Mouse (Mus musculus) c-Kit-positive CD71-negative TER-119-negative erythroid progenitor cells, embryonic 14.5 days (primary cell): ENCODE results near the gene Mrtfb.
A peak's percentile ranks its signal among the peaks of the same experiment; 100 is the strongest.

Experiments used
- DNase-seq: peaks from one replicate; pipeline ENCODE4 v3.0.0-alpha.2; 2013; ENCODE audit warnings: low read depth

Mrtfb gene

DNA sequence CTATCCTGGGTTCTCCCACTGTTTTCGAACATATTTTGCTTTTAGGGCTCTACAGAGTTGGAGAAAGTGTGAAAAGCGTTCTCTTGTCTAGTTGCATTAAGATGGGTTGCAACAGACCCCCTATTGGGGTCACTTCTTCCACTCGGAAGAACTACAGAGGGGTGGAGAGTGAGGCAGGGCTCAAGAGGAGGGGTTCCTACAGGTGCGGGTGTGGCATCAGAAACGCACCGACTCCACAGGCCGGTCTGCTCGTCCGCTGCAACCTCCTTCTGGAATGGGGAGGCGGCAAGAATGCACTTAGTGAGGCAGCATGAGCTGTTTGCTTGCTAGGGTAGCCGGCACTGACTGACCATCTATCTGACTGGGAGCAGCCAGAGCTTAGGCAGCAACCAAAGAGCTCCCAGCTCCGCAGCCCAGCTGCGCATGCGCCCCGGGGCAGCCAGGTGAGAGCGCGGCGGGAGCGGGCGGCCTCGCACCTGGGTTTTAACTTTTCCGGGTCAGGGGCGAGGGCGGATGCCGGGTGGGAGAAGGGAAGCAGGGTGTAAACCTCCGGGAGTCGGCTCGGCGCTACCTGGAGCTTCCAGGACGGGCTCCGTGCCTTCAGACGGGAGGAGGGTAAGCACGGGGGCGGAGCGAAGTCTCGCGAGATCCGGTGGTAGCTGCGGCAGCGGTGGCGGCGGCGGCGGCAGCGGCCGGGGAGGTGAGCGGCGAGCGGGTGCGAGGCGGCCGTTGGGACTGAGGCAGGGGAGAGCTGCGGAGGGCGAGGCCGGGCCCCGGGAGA is at the start of gene Mrtfb:
Gene Mrtfb (plus strand): TSS at position 627 of the 781 bp plus-strand sequence.
- DNase-seq: peak; percentile 72

DNA sequence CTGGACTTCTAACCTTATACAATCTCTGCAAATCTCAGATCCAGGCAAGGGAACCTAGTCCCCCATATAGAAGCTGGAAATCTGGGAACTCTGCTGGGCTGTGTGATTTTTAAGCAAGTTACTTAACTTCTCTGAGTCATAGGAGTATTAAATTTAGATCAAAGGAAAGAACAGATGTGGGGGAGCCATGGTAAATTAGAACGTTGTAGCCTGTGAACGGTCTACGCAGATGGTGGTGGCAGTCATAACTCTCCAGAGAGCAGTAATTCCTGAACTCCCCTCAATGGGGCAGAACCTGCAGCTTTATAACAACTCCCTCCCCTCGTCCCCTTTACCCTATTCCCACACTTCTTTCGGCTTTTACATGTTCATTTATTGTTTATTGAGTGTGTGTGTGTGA is 48.6 kb upstream of the Mrtfb start:
- no peak for DNase-seq

DNA sequence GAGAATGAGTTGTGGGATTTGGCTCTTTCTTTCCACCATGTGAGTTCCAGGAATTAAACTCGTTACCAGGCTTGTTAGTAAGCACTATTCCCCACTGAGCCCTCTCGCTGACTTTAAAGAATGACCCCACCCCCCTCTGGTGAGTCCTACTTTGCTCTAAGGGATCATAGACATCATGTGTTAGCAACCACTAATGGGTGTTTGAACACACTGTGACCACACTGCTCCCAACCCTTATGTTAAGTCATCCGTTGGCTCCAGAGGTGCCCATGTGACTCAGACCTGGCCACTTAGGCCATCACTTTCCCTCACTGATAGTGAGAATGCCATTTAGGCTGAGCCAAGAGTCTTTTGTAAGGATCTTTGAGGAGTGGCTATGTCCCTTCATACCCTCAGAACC is 48.2 kb upstream of the Mrtfb start:
- no peak for DNase-seq

DNA sequence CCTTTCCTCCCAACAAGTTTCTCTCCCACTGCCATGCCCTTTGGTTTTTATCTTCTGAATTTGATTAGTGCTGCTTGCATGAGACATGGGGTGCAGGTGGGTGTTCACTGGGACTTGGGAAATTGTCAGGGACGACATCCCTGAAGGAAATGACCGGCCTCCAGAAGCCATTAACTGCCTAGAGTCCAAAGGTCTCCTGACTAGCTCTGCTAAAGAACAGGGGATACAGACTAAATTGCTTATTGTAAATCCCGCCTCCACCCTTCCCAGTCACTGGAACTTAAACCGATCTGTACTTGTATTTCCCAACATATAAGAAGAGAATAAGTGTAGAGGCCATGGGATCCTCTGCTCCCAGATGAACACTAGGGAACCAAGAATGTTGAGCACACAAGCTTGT is 43.5 kb upstream of the Mrtfb start:
- no peak for DNase-seq

DNA sequence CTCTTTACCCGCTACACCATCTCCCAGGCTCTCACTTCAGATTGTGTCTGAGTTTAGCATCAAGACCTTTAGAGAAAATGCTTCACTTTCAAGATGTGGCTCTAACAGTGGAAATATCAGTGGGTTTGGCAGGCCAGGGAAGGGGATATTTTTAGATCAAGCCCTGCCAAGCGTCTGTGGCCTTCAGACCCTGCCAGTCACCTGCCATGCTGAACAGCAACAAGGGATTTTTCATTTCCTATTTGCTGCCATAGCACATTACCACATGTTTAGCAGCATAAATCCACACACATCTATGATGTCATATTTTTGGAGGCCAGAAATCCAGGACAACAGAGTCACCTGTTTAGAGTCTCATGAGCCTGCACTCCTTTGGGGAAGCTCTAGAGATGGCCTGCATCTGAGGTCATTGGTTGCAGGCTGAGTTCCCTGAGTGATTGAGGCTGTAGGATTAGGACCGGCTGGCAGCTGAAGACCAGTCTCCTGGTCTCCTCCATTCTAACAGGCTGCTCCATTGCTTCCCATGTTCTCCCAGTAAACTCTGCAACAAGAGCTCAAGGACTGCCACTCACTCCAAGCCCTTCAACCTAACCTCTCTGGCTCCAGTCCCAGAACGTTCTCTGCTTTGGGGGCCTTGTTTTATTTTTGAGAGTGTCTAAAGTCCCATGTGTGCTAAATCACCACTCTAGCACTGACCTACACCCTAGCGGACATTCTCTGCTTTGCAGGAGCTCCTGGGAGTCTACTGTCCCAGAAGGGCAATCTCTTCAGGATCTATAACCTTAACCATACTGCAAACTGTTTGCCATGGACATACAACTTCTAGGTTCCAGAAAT is 39.9 kb upstream of the Mrtfb start:
- no peak for DNase-seq

DNA sequence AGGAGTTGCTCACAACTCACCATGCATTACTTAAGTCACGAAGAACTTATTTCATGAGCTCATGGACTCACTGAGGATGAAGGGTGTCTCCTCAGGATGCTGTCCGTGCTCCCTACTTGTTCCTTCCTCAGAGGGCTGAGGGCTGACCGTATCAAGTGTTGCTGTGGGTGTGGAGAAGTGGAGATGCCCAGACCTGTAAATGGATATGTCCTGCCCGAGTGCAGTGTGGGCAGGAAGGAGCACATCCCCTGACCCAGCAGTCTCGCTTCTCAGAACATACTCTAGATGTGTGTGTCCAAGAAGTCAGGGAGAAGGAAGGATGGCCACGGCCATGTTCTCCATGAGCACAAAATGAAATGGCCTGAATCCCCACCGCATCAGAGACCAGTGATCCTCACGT is 38.3 kb upstream of the Mrtfb start:
- DNase-seq: no peak

DNA sequence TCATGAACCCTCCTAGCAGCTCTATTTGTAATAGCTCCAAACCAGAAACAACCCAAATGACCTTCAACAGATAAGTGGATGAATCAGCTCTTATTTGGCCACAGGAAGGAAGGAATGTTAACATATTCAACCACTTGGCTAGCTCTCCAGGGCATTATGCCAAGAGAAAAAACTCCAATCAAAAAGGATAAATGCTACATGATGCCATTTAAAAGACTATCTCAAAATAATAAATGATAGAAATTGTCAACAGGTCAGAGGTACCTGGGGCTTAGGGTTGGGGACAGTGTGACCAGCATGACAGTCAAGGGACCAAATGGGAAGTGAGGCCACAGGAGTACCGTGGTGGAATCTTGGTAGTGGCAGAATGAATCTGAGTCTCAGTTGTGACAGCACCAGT is 34.8 kb upstream of the Mrtfb start:
- DNase-seq: no peak

DNA sequence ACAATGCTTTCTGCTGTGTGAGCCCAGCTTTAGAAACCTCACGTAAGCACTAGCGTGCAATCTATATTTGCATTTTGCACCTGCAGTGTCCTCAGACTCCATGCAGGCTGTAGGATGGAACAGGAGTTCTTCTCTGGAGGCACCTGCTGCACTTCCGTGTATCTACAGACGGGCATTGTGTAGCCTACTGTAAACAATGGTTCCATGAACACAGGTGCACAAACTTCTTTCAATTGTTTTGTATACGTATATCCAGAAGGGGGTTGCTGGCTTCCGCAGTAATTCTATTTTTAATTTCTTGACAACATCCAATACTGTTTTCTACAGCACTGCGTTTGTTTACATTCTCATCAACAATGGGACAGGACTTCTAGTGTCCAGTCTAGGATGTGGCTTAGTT is 24.2 kb upstream of the Mrtfb start:
- no peak for DNase-seq

DNA sequence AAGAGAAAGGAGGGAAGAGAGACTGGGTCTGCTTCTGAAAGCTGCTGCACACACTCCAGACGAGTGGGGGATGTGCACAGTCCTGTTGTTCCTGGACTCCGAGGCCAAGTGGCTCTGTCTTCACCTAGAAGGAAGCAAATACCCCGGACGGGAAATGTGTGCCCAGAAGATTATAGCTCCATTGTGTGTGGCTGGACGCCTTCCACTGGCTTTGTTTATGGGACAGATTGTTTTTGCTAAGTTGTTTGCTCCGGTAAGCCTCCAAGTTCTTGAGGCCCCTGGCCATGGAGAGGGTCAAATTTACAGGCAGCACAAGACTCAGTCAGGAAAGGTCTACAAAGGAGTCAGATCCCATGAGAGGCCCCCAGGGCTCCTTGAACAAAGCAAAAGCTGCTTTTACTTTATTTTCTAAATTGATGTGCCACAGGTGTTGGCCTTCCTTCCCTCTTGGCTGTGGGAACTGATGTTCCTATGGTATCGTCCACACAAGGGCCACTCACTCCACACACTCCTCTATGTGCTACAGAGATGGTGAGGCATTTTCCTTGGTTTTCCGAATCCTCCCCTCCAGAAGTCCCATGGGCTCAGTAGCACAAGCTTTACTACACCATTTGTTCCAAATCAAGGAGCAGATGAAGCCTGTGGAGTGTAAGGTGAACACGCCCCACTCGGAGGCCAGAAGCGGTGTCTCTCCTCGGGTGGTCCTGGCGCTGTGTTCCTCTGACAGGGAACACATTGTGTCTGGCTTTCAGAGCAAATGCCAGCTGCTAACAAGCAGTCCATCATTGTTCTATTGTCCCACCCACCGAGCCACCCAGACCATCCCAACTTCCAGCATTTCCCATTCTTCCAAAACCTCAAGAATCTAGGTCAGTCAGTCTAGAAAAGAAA is 23.1 kb upstream of the Mrtfb start:
- DNase-seq: no peak

DNA sequence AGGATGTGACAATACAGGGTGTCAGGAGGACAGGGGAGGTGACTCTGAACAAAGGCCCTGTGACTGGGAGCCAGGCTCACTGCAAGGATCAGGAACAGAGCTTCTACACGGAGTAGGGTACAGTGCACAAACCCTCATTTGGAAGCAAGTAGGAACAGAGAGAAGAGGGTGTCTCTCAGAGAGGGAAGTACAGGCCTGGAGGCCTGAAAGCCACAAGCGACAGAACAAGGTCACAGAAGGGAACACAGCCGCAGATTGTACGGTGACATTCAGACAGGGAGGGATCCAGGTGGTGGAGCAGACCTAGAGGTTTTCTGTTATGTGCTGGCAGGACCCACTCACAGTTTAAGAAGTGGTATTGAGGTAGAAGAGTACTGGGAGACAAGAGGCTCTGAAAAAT is 17.2 kb upstream of the Mrtfb start:
- no peak for DNase-seq

DNA sequence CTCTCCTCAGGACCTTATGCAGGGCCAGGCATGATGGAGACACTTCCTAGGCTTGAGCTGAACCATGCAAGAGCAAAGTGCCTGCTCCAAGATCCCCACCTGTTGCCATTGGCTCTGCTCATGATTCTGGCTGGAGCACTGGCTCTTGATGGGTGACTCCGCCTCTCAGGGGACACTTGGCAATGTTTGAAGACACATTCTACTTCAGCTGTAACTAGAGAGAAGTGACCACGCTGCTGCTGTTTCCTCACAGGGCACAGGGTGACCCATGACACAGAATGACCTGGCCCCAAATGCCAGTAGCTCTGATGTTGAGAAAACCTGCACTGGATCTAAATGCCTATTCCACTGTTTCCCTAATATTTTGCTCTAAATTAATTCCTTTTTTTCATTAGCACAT is 16.7 kb upstream of the Mrtfb start:
- no peak for DNase-seq

DNA sequence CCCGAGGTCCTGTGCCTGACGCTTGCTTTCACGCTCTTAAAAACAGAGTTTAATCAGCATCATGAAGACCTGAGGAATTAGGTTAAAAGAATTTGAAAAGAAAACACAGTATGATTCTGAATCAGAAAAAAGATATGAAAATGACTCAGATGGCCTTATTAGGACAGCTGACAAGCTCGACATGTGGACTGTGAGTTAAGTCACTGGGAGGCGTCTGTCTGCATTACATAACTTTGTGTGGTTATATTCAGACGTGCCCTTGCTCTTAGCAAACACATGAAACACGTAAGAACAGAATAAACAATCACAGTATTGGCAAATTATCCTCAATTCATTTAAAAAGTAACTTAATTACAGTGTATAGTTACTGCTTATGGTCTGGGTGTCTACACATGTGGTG is 16.0 kb upstream of the Mrtfb start:
- DNase-seq: no peak

DNA sequence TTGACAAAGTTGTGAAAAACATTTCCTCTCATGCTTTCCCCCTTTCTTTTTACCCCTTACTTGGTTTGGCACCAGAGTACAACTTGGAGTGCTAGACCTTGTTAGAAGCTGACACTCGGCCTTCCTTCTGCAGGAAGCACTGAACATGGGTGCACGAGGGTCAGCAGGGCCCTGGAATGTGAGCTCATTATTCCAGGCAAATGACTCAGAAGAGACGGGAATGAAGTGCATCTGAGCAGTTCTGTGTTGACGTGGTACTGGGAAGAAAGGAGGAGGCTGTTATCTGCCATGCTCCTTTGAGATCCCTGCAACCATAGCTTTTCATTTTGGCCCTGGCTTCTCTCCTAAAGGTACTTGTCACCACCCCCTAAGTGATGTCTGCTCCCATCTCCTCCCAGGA is 10.6 kb upstream of the Mrtfb start:
- DNase-seq: no peak

DNA sequence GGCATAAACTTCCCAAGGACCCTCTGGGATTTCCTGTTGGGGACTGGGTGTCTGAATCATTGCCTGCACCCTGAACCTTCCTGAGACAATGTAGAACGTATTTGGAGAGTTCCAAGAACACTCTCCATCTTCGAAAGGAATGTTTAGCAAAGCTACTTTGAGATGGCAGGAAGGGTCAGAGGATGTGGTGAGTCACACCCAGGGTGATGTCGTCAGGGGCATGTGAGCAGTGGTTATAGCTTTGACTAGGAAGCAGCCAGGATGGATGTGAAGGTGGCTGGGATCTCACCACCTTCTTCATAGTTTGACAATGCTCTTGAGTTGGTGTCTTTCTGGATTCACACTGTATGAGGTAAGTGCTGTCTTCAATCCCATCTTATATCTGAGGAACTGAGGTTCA is 9.4 kb upstream of the Mrtfb start:
- DNase-seq: no peak

DNA sequence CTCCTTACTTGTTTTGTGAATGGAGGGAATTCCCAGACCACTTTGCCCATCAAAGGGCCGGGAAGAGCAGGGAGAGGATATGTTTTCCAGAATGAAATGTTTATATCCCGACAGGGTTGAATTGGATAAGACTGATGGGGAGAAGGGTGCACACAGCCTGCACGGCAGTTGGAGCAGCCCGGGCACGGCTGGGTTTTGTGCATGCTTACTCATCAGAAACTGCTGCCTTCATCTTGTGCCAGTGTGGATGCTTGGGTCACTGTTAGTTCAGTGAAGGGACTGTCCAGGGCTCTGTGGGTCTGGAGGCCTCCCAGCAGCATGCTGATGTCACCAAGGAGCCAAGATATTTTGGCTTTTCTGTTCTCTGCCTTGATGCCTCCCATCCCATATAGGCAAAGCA is 6.2 kb upstream of the Mrtfb start:
- DNase-seq: no peak

DNA sequence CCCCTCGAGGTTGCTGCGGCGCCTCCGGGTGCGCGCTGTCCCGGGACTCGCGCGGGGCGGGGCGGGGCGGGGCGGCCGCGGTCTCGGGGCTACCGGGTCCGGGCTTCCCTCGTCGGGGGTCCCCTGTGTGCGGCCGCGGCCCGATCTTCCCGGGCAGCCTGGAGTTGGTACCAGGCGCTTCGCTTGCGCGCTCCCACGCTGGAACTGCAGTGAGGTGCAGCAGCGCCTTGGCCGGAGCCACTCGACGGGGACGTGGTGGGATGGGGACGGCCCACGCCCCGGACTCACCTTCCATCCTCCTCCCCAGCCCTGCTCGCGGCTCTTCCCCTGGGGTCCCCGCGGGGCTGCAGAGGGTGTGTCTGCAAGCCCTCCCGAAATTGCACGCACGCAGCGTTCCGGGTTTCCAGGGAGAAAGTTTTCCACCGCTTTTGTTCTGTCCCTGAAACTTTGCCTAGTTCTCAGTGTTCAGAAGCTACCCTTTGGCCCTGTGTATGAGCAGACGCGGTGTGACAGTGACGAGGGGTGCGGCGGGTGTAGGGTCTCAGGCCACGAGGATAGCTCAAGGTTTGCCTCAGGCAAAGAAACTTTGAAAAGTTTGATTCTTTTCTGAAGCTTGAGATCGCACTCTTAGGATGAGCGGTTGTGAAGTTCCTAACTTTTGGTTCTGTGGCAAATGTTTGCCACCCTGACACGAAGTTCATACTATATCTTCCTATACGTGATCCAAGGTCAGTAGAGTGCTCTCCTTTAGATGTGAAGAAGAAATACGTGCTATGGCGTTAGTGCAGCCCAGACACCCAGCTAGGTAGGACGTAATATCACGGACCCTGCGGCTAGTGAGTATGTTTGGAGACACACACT is 616 bp downstream of the Mrtfb start:
- no peak for DNase-seq

DNA sequence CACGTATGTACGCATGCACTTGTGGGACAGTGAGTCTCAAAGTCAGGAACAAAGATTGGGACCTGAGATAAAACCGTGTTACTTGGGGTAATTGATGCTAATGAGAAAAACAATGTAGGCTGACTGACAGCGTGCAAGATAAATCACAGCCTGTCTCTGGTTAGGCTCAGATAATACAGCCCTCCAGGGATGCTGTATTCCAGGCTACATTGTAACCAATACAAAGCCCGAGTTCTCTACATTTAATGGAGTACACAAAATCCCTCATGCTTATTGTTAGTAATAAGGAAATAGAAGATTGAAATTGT is 1.2 kb downstream of the Mrtfb start:
- DNase-seq: no peak

DNA sequence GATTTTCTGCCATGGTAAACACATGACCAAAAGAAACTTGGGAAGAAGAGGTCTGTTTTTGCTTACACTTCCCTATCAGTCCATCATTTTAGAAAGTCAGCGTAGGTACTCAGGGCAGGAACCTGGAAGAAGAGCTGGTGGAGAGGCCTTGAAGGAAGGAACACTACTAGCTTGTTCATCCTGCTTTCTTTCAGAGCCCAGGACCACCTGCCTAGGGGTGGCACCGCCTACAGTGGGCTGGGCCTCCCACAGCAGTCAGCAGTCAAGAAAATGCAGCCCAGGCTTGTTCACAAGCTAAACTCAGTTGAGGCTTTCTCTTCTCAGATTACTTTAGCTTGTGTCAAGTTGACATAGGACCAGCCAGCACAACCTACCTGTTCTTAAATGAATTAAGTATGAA is 2.7 kb downstream of the Mrtfb start:
- no peak for DNase-seq

DNA sequence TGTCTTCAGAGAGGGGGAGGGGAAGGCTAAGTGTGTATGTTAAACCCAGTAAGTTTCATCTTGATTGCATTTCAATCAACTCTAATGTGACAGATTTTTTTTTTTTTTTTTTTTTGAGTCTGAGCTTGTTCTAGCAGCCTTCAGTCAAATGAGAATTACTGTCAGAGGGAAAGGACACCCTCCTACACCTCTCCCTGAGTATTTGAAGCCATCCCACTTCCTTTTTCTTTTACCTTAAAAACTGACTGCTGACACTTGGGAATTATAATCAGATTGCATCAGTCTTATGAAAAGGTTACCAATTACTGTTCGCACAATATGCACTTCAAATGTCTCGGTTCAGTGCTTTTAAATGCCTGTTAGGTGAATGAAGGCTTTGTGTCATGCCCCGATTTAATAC is 10.0 kb downstream of the Mrtfb start:
- DNase-seq: no peak

DNA sequence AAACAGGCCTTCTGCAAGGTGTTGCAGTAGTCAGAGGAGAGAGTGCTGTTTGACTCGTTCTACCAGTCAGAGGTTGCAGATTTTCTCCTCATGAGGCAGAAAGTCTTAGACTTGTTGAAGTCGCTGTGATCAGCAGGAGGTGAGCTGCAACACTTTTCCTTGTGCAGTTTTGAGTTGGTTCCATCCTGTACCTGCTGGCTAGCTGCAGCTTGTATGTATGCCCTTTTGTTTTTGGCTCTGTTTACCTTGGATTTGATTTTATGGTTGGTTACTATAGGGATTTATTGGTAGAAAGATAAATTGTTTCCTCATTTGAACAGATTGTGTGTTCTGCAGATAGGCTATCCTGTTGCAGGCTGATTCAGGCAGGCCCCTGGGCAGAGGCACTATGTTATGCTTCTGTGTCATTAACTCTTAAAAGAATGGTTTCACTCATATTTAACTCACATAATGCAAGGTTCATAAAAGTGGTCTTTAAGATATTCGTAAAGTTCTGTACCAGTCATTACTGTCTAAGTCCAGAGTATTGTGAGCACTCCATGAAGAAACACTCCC is 11.1 kb downstream of the Mrtfb start:
- no peak for DNase-seq

DNA sequence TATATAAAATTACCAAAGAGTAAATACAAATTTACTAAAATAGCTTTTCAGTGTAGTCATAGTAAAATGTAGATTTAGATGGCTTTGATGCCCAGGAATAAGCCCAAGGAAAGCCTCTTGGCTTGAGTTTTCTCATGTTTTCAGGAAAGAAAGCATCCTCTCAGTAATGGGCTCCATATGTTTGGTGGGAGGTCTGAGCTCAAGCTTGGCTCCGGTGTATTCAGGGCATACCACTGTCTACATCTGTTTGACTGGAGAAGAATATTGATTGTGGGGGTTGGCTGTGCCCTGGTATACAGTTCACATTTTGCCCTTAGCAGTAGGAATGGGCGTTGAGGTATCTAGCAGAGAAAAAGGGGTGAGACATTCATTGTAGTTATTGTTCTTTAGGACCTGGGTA is 13.1 kb downstream of the Mrtfb start:
- no peak for DNase-seq

DNA sequence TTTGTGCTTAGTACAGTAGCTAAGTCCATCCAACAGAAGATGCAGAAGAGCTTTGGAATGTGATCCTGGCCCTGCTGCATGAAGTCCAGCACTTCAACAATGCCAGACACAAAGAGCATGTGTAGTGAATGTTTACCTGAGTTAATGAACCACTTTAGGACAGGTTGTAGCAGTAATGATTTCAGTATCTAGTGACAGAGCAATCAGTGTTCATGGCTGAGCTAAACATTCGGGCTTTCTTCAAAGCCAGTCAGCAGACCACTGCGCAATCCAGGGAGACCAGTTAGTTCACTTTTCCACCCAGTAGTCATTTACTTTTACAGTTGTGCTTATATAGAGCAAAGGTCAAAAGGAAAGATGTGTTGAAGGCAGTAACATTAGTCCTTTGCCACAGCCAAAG is 20.0 kb downstream of the Mrtfb start:
- DNase-seq: no peak
